Mouse (Mus musculus) testis, adult 2 months (tissue): ENCODE measurements around the gene Antxr2.

ENCODE experiments used
- CTCF ChIP-seq: fragments of 200-500 bp; IDR thresholded peaks from 2 replicates; pipeline ENCODE4 v1.5.1; 2012; ENCODE audit warnings: low read depth, mild to moderate bottlenecking, inconsistent platforms, low read length, moderate library complexity; ENCODE audit not compliant: control insufficient read depth, insufficient read depth, insufficient replicate concordance
- POLR2A ChIP-seq: fragments of 200-500 bp; IDR thresholded peaks from 2 replicates; pipeline ENCODE4 v1.6.1; 2012; ENCODE audit warnings: low read depth, mild to moderate bottlenecking, inconsistent platforms, low read length, moderate library complexity; ENCODE audit not compliant: control insufficient read depth

DNA sequence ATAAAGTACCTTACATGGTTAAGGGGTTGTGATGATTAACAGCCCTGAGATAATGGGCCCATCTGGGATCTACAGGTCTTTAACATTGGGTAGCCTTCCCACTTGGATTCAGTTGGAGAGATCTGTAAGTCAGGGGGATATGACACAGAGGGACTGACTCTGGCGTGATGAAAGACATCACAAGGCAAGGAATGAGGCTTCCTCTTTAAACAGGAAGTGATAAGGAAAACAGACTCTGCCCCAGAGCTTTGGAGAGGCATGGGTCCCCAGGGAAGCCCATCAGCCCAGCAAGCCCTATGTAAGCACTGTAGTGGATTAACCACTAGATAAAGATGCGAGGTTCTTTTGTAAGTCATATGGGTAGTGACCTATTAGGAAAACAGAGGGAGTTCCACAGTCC, 71.2 kb downstream of the Antxr2 start:
- TF ChIP-seq CTCF (no peak), POLR2A (no peak)
